Mouse (Mus musculus): ENCODE measurements at regions not wholly inside any gene's neighbourhood (a gene's known extent, or its start where the extent isn't known, plus 50 kb on each side); places are given as distances from the start of the nearest gene placed in this dataset.
A peak's percentile ranks its signal among the peaks of the same experiment; 100 is the strongest.

DNA sequence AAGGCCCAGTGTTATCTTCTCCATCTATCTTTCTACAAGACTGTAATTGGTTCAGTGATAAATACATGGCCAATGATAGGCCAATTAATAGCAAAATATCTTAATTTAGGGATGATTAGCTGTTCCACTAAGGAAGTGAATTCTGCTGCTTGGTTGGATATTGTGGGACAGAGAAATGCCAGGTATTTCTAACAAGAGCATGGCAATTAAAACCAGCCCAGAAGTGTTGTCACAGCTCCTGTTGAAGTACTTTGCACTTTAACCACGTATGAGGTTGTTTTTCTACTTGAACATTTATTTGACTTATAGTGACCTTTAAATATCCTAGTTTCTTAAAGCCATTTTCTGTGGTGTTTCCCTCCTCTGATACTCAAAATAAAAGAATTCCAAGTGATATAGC lies 65.7 kb upstream of the Acsl4 start:
- DNase-seq (ENCODE audit: low read depth, low spot score), result no peak

- DNase-seq (ENCODE audit: low read depth, low spot score), result no peak
Observed at GRCm38 (mm10) chrX:142464174-142464573, 73.8 kb upstream of the Acsl4 start.

GRCm38 (mm10) chrX:142464756-142465155 lies 74.4 kb upstream of the Acsl4 start:
- DNase-seq (ENCODE audit: low read depth, low spot score), result no peak

DNA sequence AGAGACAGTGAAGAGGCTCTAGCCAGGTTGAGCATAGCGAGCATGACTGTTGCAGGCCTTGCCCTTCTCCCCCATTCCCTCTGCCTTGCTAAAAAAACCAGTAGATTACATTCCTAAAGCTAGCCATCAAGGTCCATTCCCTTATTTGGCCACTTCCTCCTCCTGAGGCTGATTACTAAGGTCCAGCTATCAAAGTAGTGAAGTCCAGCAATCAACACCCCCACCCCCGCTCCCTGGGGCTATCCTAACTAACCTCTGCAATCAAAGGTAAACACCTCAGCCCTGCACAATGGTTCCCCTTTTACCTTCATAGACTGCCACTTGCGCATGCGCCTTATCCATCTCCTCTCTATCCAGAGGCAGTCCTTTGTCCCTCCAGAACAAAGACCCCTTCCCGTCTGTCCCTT lies 77.5 kb upstream of the Acsl4 start:
- peak; percentile 67 for DNase-seq (ENCODE audit: low read depth, low spot score)

DNA sequence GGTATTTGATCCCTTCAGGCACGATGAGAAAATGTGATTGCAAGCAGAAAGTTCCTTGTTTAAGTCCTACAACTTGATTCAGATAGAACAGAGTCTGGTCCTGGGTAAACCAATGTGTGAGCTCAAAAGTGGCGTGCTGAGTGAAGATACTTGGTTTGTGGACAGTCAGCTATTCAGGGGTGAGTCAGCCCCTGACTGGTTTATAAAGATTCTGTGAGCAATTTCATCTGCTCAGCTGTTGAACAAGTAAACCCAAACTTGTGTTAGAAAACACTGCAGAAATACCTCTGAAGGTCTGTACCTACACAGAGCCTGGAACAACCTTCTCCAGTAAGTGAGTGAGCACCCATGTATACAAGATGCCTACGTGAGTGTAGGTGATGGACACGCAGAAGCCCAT lies 78.1 kb upstream of the Acsl4 start:
- DNase-seq (ENCODE audit: low read depth, low spot score), result no peak

GRCm38 (mm10) chrX:142469048-142469634 lies 78.8 kb upstream of the Acsl4 start:
- peak; percentile 77 for DNase-seq (ENCODE audit: low read depth, low spot score)

DNA sequence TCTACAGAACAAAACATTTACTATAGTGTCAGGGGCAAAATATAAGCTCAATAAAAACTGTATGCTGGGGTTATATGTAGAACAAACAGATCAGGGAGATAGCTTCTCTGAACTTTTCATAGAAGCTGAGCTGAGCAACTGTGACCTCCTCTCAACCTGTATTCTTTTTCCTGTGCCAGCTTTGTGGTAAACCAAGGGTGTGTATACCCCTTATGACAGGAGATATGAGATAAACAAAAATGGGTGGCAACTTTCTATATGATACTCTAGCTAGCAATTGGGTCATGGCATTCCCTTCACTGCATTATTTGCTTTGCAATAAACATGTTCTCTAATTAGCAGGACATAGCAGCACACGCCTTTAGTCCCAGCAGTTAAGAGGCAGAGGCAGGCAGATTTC lies 79.7 kb upstream of the Acsl4 start:
- no peak for DNase-seq (ENCODE audit: low read depth, low spot score)

- DNase-seq (ENCODE audit: low read depth, low spot score), result no peak
Observed at GRCm38 (mm10) chrX:142481203-142481815, 91.0 kb upstream of the Acsl4 start.

- DNase-seq (ENCODE audit: low read depth, low spot score), result no peak
Observed at GRCm38 (mm10) chrX:142488078-142488477, 97.7 kb upstream of the Acsl4 start.

DNA sequence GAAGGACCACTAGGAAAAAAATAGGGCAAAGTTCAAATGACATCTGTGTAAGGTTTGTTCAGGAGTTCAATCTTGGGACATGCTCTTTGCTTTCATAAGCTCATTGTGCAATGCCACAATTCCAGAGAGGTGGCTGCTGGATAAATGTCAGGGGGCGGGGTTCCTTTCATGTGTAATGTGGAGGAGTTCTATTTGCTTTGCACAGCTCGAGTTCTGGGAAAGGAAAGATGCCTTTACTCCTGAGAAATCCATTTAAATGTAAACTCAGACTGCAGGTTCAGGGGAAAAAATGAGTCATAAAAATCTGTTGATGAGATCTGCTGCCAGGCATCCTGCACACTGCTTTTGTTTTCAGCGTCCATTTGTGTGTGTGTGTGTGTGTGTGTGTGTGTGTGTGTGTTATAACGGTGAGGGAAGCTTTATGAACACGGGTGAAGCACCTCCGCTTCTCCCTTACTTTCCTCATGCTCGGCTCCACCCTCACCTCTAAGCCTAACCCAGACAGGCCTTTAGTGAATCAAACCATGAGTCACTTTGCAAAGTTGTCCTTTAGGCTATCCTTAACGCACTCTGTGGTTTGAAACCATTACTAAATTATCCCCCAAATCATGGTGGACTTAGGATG lies 99.9 kb upstream of the Acsl4 start:
- DNase-seq (ENCODE audit: low read depth, low spot score), result peak; percentile 9

DNA sequence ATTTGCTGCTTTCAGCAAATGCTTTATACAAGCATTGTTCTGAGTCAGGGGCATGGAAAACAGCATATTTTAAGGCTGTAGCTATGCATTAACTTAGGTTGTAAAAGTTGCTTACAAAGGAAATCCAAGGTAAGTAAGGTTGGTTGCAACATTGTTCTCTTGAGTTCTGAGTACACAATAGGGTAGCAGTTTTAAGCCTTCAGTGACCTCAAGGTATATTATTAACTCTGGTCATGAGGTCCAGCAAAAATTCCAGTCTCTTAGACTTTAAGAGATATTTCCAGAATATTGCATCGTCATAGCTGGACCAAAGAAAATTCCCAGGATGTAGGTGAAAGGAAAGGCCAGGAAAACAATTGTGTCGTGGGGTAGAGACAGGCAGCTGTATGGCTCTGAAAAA lies 110.8 kb upstream of the Acsl4 start:
- DNase-seq (ENCODE audit: low read depth, low spot score), result no peak

GRCm38 (mm10) chrX:142504962-142505361 lies 114.6 kb upstream of the Acsl4 start:
- no peak for DNase-seq (ENCODE audit: low read depth, low spot score)

DNA sequence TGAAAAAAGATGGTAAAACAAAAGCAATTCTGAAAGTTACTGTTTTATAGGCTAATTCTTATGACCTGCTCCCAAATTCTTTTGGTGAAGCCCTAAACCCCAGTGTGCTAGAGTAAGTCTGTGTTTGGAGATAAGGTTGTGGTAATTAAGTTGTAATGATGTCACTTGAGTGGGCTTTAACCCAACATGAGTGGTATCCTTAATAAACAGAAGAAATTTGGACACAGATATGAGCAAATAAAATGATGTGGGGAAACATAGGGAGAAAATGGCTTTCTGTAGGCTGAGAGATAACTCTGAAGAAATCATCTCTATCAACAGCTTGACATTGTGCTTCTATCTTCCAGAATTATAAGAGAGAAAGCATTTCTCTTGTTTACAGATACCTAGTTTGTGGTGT lies 117.1 kb upstream of the Acsl4 start:
- no peak for DNase-seq (ENCODE audit: low read depth, low spot score)

DNA sequence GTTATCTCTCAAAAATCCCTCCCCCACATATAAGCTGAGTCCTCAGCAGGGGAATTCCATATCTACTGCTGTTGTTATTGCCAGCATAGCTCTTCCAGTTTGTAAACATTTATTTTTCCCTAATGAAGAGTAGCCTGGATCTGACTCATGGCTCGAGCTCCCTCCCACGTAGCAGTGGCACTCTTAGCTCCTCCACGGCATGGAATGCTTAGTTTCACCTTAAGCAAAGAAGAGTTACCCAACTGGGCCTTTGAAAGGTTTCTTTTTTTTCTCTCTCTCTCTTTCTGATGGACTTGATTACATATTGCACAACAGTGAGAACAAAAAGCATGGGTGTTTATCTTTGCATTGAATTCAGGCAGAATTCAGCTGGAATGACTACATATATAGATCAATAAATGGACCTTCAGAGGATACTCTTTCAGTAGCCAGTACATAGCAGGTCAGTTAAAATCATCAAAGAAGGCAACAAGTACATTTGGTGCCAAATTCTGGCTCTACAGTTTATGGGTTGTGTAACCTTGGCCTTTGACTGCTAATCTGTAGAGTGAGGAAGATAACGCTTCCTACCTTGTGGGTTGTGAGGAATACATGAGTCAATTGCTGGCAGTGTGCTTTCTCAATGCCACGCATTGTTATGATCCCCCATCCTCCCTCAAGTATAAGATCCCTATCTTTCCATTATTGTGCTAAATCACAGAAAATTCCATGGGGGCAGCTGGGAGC lies 126.2 kb upstream of the Acsl4 start:
- DNase-seq (ENCODE audit: low read depth, low spot score), result no peak

GRCm38 (mm10) chrX:142517205-142517604 lies 126.9 kb upstream of the Acsl4 start:
- no peak for DNase-seq (ENCODE audit: low read depth, low spot score)

- DNase-seq (ENCODE audit: low read depth, low spot score), result no peak
Observed at GRCm38 (mm10) chrX:142521063-142521462, 130.7 kb upstream of the Acsl4 start.

DNA sequence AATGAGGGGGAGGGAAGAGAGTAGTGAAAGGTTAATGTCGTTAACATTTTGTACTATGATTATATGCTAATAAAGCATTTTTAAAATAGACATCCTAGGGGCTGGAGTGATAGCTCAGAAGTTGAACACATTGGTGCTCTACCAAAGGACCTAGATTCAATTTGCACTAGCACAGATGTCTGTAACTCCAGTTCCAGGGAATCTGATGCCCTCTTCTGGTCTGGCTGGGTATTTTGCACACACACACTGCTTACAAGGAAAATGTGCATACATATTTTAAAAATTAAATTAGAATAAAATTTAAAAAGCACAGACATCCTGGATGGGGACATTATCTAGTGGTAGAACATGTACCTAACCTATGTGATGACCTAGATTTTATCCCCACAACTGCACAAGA lies 136.6 kb upstream of the Acsl4 start:
- DNase-seq (ENCODE audit: low read depth, low spot score), result peak; percentile 4

GRCm38 (mm10) chrX:142529892-142530291 lies 139.6 kb upstream of the Acsl4 start:
- peak; percentile 14 for DNase-seq (ENCODE audit: low read depth, low spot score)

DNA sequence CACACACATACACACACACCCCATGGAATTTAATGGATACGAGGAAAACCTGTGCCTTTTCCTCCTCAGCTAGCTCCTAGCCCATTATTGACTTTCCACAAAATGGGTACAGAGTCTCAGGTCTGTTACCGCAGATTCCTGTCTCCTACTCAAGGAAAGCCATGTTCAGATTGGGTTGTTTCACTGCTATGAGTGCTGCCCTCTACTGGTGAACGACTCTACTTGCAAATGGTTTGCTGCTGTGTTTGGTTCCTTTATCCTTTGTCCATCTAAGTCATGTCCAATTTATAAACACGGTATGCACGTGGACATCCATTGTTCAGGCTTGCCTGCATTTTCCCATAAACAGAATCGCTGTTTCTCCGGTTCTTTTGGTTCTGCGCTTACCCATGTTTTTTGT lies 144.4 kb upstream of the Acsl4 start:
- peak; percentile 53 for DNase-seq (ENCODE audit: low read depth, low spot score)

GRCm38 (mm10) chrX:142535540-142535939 lies 145.2 kb upstream of the Acsl4 start:
- no peak for DNase-seq (ENCODE audit: low read depth, low spot score)

DNA sequence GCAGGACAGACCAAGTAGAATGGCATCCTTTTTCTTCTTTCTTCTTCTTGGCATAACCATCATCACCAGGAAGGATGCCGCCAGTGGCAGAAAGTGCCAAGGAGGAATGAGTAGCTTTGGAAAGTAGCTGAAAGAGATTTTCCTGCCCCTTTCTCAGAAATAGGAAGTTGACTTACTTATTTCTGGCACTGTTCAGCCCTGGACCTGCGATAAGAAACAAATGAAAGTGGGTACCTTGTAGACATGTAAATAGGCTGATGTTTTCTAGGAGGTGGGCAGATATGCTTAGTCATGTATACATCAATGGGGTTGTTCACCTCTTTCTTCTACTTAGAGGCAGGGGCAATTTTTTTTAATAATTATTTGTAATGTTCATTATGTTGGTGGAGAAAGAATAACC lies 145.3 kb upstream of the Tmem164 start:
- DNase-seq (ENCODE audit: low read depth, low spot score), result no peak

GRCm38 (mm10) chrX:142537259-142537963 lies 143.8 kb upstream of the Tmem164 start:
- DNase-seq (ENCODE audit: low read depth, low spot score), result no peak
